Mouse (Mus musculus): ENCODE results near the gene Zfp866. TPM values are rescaled to one million over a fixed set of nuclear protein-coding genes. Genes with fewer than 3 reads are reported as not detected.

The Zfp866 gene
- polyA plus RNA-seq, 1 experiment: 4.9 TPM

- Histone ChIP-seq H3K4me3 (no peak overlapping the region), H3K27me3 (ENCODE audit: control insufficient read depth, insufficient read depth, insufficient read length) (no peaks in the 10 kb centered on the region), H3K79me2 (ENCODE audit: control insufficient read depth, insufficient read depth) (no peaks in the 10 kb centered on the region), H3ac (ENCODE audit: control insufficient read depth, insufficient read length) (no peak overlapping the region), H3K4me2 (ENCODE audit: low read depth) (no peak overlapping the region), H3K36me3 (ENCODE audit: control insufficient read depth, insufficient read depth) (peaks cover 3% of the 10 kb centered on the region)
- TF ChIP-seq E2F4 (IDR thresholded peaks at IDR 0.05; ENCODE audit: insufficient read depth) (no peak), SRF (IDR thresholded peaks at IDR 0.05; ENCODE audit: control insufficient read depth, insufficient read length, low read depth) (no peak), POLR2AphosphoS2 (IDR thresholded peaks at IDR 0.05; ENCODE audit: insufficient read length, low read depth) (no peak), MYOG (IDR thresholded peaks at IDR 0.05; ENCODE audit: control insufficient read depth in 1 of 3, insufficient read depth in 1 of 3, insufficient read length in 2 of 3, low read depth in 2 of 3) (no peak), TCF3 (IDR thresholded peaks at IDR 0.05; ENCODE audit: insufficient read length, low read depth) (no peak), MAX (IDR thresholded peaks at IDR 0.05; ENCODE audit: low read depth) (no peak), POLR2A (IDR thresholded peaks at IDR 0.05; ENCODE audit: insufficient read length, low read depth) (no peak), MYOD1 (IDR thresholded peaks at IDR 0.05; ENCODE audit: control insufficient read depth in 1 of 3, insufficient read length in 2 of 3, low read depth in 2 of 3) (no peak), REST (IDR thresholded peaks at IDR 0.05; ENCODE audit: insufficient read depth, insufficient read length) (no peak), TCF12 (IDR thresholded peaks at IDR 0.05; ENCODE audit: insufficient read depth, poor library complexity, severe bottlenecking) (no peak), USF1 (IDR thresholded peaks at IDR 0.05; ENCODE audit: low read depth) (no peak), CEBPB (IDR thresholded peaks at IDR 0.05; ENCODE audit: insufficient read depth, poor library complexity, severe bottlenecking) (no peak)
Observed at GRCm38 (mm10) chr8:69805491-69805890, 14.5 kb upstream of the Zfp866 start.

GRCm38 (mm10) chr8:69805086-69805485 is 14.1 kb upstream of the Zfp866 start:
- H3K4me3 ChIP-seq: no peak overlapping the region
- H3K79me2 ChIP-seq (ENCODE audit: control insufficient read depth, insufficient read depth): no peaks in the 10 kb centered on the region
- TF ChIP-seq REST (IDR thresholded peaks at IDR 0.05; ENCODE audit: insufficient read depth, insufficient read length) (no peak), TCF3 (IDR thresholded peaks at IDR 0.05; ENCODE audit: insufficient read length, low read depth) (no peak), POLR2AphosphoS2 (IDR thresholded peaks at IDR 0.05; ENCODE audit: insufficient read length, low read depth) (no peak), MYOG (IDR thresholded peaks at IDR 0.05; ENCODE audit: control insufficient read depth in 1 of 3, insufficient read depth in 1 of 3, insufficient read length in 2 of 3, low read depth in 2 of 3) (no peak), MYOD1 (IDR thresholded peaks at IDR 0.05; ENCODE audit: control insufficient read depth in 1 of 3, insufficient read length in 2 of 3, low read depth in 2 of 3) (no peak), POLR2A (IDR thresholded peaks at IDR 0.05; ENCODE audit: insufficient read length, low read depth) (no peak), SRF (IDR thresholded peaks at IDR 0.05; ENCODE audit: control insufficient read depth, insufficient read length, low read depth) (no peak), MAX (IDR thresholded peaks at IDR 0.05; ENCODE audit: low read depth) (no peak), USF1 (IDR thresholded peaks at IDR 0.05; ENCODE audit: low read depth) (no peak), CEBPB (IDR thresholded peaks at IDR 0.05; ENCODE audit: insufficient read depth, poor library complexity, severe bottlenecking) (no peak), E2F4 (IDR thresholded peaks at IDR 0.05; ENCODE audit: insufficient read depth) (no peak), TCF12 (IDR thresholded peaks at IDR 0.05; ENCODE audit: insufficient read depth, poor library complexity, severe bottlenecking) (no peak)
- peaks cover 3% of the 10 kb centered on the region for H3K36me3 ChIP-seq (ENCODE audit: control insufficient read depth, insufficient read depth)
- no peaks in the 10 kb centered on the region for H3K27me3 ChIP-seq (ENCODE audit: control insufficient read depth, insufficient read depth, insufficient read length)
- H3K4me2 ChIP-seq (ENCODE audit: low read depth): no peak overlapping the region
- H3ac ChIP-seq (ENCODE audit: control insufficient read depth, insufficient read length): no peak overlapping the region

DNA sequence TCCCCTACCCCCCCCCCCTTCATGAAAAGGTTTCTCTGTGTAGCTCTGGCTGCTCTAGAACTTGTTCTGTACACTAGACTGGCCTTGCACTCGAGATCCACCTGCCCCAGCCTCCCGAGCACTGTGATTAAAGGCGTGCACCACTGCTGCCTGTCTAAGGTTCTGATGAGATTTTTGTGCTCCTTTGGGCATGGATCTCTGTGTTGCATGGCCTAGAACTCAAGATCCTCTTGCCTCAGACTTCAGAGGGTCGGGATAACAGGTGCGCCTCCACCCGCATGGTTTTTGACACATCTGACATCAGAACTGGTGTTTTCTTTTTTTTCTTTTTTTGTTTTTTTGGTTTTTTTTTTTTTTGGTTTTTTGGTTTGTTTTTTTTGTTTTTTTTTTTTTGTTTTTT is 13.6 kb upstream of the Zfp866 start:
- peaks cover 3% of the 10 kb centered on the region for H3K36me3 ChIP-seq (ENCODE audit: control insufficient read depth, insufficient read depth)
- H3K79me2 ChIP-seq (ENCODE audit: control insufficient read depth, insufficient read depth): no peaks in the 10 kb centered on the region
- H3K4me2 ChIP-seq (ENCODE audit: low read depth): no peak overlapping the region
- TF ChIP-seq SRF (IDR thresholded peaks at IDR 0.05; ENCODE audit: control insufficient read depth, insufficient read length, low read depth): no peak
- TF ChIP-seq MYOG (IDR thresholded peaks at IDR 0.05; ENCODE audit: control insufficient read depth in 1 of 3, insufficient read depth in 1 of 3, insufficient read length in 2 of 3, low read depth in 2 of 3): no peak
- TF ChIP-seq E2F4 (IDR thresholded peaks at IDR 0.05; ENCODE audit: insufficient read depth): no peak
- no peak for TF ChIP-seq USF1 (IDR thresholded peaks at IDR 0.05; ENCODE audit: low read depth)
- TF ChIP-seq POLR2A (IDR thresholded peaks at IDR 0.05; ENCODE audit: insufficient read length, low read depth): no peak
- TF ChIP-seq TCF12 (IDR thresholded peaks at IDR 0.05; ENCODE audit: insufficient read depth, poor library complexity, severe bottlenecking): no peak
- TF ChIP-seq MAX (IDR thresholded peaks at IDR 0.05; ENCODE audit: low read depth): no peak
- no peak for TF ChIP-seq CEBPB (IDR thresholded peaks at IDR 0.05; ENCODE audit: insufficient read depth, poor library complexity, severe bottlenecking)
- no peak for TF ChIP-seq TCF3 (IDR thresholded peaks at IDR 0.05; ENCODE audit: insufficient read length, low read depth)
- no peak for TF ChIP-seq REST (IDR thresholded peaks at IDR 0.05; ENCODE audit: insufficient read depth, insufficient read length)
- no peak for TF ChIP-seq POLR2AphosphoS2 (IDR thresholded peaks at IDR 0.05; ENCODE audit: insufficient read length, low read depth)
- TF ChIP-seq MYOD1 (IDR thresholded peaks at IDR 0.05; ENCODE audit: control insufficient read depth in 1 of 3, insufficient read length in 2 of 3, low read depth in 2 of 3): no peak
- H3K27me3 ChIP-seq (ENCODE audit: control insufficient read depth, insufficient read depth, insufficient read length): no peaks in the 10 kb centered on the region
- H3ac ChIP-seq (ENCODE audit: control insufficient read depth, insufficient read length): no peak overlapping the region
- no peak overlapping the region for H3K4me3 ChIP-seq

DNA sequence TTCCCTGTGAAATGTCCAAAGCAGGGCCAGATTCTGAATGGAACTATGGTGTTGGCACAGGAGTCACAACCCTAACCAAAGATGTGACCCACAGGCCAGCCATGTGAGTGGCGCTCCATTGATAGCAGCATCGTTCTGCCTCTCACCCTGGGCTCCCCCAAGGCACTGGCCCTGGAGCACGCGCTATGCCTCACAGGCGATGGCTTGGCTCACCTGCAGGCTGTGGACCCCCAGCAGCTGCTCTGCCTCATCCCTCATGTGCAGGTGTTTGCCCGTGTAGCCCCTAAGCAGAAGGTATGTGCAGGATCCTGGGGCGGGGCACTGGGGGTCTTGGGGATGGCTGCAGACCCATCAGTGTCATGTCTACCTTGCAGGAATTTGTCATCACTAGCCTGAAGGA is 12.4 kb upstream of the Zfp866 start:
- Histone ChIP-seq H3K4me2 (ENCODE audit: low read depth) (no peak overlapping the region), H3K4me3 (no peak overlapping the region), H3ac (ENCODE audit: control insufficient read depth, insufficient read length) (no peak overlapping the region), H3K79me2 (ENCODE audit: control insufficient read depth, insufficient read depth) (no peaks in the 10 kb centered on the region), H3K27me3 (ENCODE audit: control insufficient read depth, insufficient read depth, insufficient read length) (no peaks in the 10 kb centered on the region), H3K36me3 (ENCODE audit: control insufficient read depth, insufficient read depth) (peaks cover 3% of the 10 kb centered on the region)
- TF ChIP-seq POLR2AphosphoS2 (IDR thresholded peaks at IDR 0.05; ENCODE audit: insufficient read length, low read depth) (peak; percentile 37), TCF3 (IDR thresholded peaks at IDR 0.05; ENCODE audit: insufficient read length, low read depth) (no peak)

GRCm38 (mm10) chr8:69802216-69802615 is 11.2 kb upstream of the Zfp866 start:
- Histone ChIP-seq H3ac (ENCODE audit: control insufficient read depth, insufficient read length) (no peak overlapping the region), H3K36me3 (ENCODE audit: control insufficient read depth, insufficient read depth) (peaks cover 3% of the 10 kb centered on the region), H3K4me3 (no peak overlapping the region), H3K4me2 (ENCODE audit: low read depth) (no peak overlapping the region), H3K79me2 (ENCODE audit: control insufficient read depth, insufficient read depth) (no peaks in the 10 kb centered on the region), H3K27me3 (ENCODE audit: control insufficient read depth, insufficient read depth, insufficient read length) (no peaks in the 10 kb centered on the region)
- no peak for TF ChIP-seq REST (IDR thresholded peaks at IDR 0.05; ENCODE audit: insufficient read depth, insufficient read length)
- no peak for TF ChIP-seq MYOD1 (IDR thresholded peaks at IDR 0.05; ENCODE audit: control insufficient read depth in 1 of 3, insufficient read length in 2 of 3, low read depth in 2 of 3)
- TF ChIP-seq MAX (IDR thresholded peaks at IDR 0.05; ENCODE audit: low read depth): no peak
- TF ChIP-seq POLR2AphosphoS2 (IDR thresholded peaks at IDR 0.05; ENCODE audit: insufficient read length, low read depth): no peak
- TF ChIP-seq CEBPB (IDR thresholded peaks at IDR 0.05; ENCODE audit: insufficient read depth, poor library complexity, severe bottlenecking): no peak
- TF ChIP-seq USF1 (IDR thresholded peaks at IDR 0.05; ENCODE audit: low read depth): no peak
- no peak for TF ChIP-seq TCF12 (IDR thresholded peaks at IDR 0.05; ENCODE audit: insufficient read depth, poor library complexity, severe bottlenecking)
- TF ChIP-seq MYOG (IDR thresholded peaks at IDR 0.05; ENCODE audit: control insufficient read depth in 1 of 3, insufficient read depth in 1 of 3, insufficient read length in 2 of 3, low read depth in 2 of 3): no peak
- no peak for TF ChIP-seq POLR2A (IDR thresholded peaks at IDR 0.05; ENCODE audit: insufficient read length, low read depth)
- no peak for TF ChIP-seq E2F4 (IDR thresholded peaks at IDR 0.05; ENCODE audit: insufficient read depth)
- TF ChIP-seq TCF3 (IDR thresholded peaks at IDR 0.05; ENCODE audit: insufficient read length, low read depth): no peak
- TF ChIP-seq SRF (IDR thresholded peaks at IDR 0.05; ENCODE audit: control insufficient read depth, insufficient read length, low read depth): no peak

All from myocyte (in vitro differentiated cells).